Mouse (Mus musculus): Measurements from ENCODE around the gene Srpk2. TPM values are rescaled to one million over a fixed set of nuclear protein-coding genes. Genes with fewer than 3 reads are reported as not detected.
"Not testable (repeated sequence)": the region's sequence is repeated elsewhere in the genome, so short reads cannot be mapped to it uniquely, and the experiment has no call there.

The Srpk2 gene
- polyA plus RNA-seq, 1 experiment from 2014 or later: 41.9 TPM

DNA sequence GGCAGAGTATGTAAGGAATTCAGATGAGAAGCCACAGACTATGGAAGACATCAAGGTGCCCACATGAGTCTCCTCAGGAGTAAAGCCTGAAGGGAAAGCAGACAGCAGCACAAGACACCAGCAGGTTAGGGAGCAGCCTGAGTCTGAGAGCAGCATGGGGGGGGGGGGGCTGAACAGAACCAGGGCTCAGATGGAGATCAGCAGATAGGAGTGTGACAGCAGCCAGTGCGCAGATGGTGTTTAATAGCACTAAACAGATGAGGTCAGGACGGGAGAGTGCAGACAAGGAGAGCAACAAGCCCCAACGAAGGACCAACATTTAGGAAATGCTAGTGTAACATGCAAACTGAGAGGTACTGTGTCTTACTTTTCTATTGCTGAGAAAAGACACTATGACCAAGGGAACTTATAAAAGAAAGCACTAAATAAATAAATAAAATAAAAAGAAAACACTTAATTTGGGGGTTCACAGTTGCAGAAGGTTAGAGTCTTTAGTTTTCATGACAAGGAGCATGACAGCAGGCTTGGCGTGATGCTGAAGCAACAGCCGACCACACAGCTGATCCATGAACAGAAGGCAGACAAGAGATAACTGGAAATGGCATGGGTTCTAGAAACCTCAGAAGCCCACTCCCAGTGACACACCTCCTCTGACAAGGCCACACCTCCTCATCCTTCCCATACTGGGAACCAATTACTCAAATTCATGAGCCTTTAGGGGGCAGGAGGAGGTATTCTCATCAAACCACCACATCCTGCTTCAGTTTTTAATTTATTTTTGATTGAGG lies 84.5 kb downstream of the Srpk2 start:
- WGBS: 81% methylated on average over 5 of the region's 5 CpGs
- DNase-seq (ENCODE audit: low spot score) (no peak), ATAC-seq (replicated peaks; ENCODE audit: low FRiP score, low read depth) (no peak)

DNA sequence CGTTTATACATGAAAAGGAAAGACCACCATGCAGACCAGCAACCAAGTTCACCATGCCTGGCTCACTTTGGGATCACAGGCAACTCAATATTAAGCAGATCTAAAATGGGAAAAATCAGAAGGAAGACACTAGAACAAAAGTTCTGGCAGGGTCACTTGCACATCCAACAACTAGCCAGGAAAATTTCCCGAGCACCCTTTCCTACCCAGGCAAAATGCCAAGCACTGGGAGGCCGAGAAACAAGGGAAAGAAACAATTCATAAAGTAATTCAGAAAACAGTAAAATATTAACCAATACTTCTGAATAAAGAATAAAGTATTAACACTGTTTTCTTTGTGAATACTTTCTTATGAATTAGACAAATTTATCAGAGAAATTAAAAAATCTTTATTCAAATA lies 85.2 kb downstream of the Srpk2 start:
- DNase-seq (ENCODE audit: low spot score): no peak
- Histone ChIP-seq H3K4me1 (replicated peaks; ENCODE audit: insufficient read depth, low read length) (peaks cover 5% of the 10 kb centered on the region), H3K4me2 (ENCODE audit: low read length) (no peak overlapping the region), H3K4me3 (replicated peaks; ENCODE audit: low read depth, low read length) (no peak overlapping the region), H3K27me3 (ENCODE audit: insufficient read depth, low read length) (no peaks in the 10 kb centered on the region), H3K9me3 (replicated peaks; ENCODE audit: low read length) (no peaks in the 10 kb centered on the region), H3K27ac (no peak overlapping the region), H3K9ac (ENCODE audit: low read depth, low read length) (no peak overlapping the region), H3K36me3 (ENCODE audit: insufficient read depth, low read length) (no peaks in the 10 kb centered on the region)
- ATAC-seq (replicated peaks; ENCODE audit: low FRiP score, low read depth): no peak
- TF ChIP-seq CTCF (IDR thresholded peaks at IDR 0.05; ENCODE audit: low read depth): no peak
- WGBS: 48% methylated on average over 3 of the region's 3 CpGs

More for the DNA sequence above, 84.5 kb downstream of the Srpk2 start:
- Histone ChIP-seq H3K27me3 (ENCODE audit: insufficient read depth, low read length) (no peaks in the 10 kb centered on the region), H3K4me2 (ENCODE audit: low read length) (no peak overlapping the region), H3K9ac (ENCODE audit: low read depth, low read length) (no peak overlapping the region), H3K4me1 (replicated peaks; ENCODE audit: insufficient read depth, low read length) (peaks cover 5% of the 10 kb centered on the region), H3K4me3 (replicated peaks; ENCODE audit: low read depth, low read length) (no peak overlapping the region), H3K36me3 (ENCODE audit: insufficient read depth, low read length) (no peaks in the 10 kb centered on the region), H3K9me3 (replicated peaks; ENCODE audit: low read length) (no peaks in the 10 kb centered on the region), H3K27ac (no peak overlapping the region)
- no peak for TF ChIP-seq CTCF (IDR thresholded peaks at IDR 0.05; ENCODE audit: low read depth)

DNA sequence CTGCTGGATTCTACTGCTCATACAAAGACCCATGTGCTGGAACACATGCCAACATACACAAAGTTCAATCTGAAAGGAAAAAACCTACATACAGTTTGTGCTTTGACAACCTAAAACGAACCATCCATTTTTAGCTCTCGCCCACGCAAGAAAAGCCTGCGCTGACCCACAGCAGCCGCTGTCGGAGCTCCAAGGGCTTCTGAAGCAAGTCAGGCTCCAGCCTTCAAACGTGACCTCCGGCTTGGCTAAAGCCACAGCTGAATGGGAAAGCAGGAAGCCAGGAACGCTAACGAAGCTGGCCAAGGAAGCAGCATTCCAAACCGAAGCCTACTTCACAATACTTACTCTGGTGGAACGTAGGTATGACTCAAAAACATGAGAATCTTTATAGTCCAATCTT lies 85.9 kb downstream of the Srpk2 start:
- H3K27me3 ChIP-seq (ENCODE audit: insufficient read depth, low read length): no peaks in the 10 kb centered on the region
- peaks cover 5% of the 10 kb centered on the region for H3K4me1 ChIP-seq (replicated peaks; ENCODE audit: insufficient read depth, low read length)
- H3K4me3 ChIP-seq (replicated peaks; ENCODE audit: low read depth, low read length): no peak overlapping the region
- TF ChIP-seq CTCF (IDR thresholded peaks at IDR 0.05; ENCODE audit: low read depth): no peak
- peak overlapping the region; percentile 39; the same call in 1 of the 2 replicates for H3K27ac ChIP-seq
- DNase-seq (ENCODE audit: low spot score) (peak; percentile 81), ATAC-seq (replicated peaks; ENCODE audit: low FRiP score, low read depth) (no peak; the same call in 1 of the 2 replicates)
- no peaks in the 10 kb centered on the region for H3K9me3 ChIP-seq (replicated peaks; ENCODE audit: low read length)
- WGBS: 32% methylated on average over 12 of the region's 12 CpGs
- no peaks in the 10 kb centered on the region for H3K36me3 ChIP-seq (ENCODE audit: insufficient read depth, low read length)
- H3K4me2 ChIP-seq (ENCODE audit: low read length): no peak overlapping the region
- H3K9ac ChIP-seq (ENCODE audit: low read depth, low read length): no peak overlapping the region

DNA sequence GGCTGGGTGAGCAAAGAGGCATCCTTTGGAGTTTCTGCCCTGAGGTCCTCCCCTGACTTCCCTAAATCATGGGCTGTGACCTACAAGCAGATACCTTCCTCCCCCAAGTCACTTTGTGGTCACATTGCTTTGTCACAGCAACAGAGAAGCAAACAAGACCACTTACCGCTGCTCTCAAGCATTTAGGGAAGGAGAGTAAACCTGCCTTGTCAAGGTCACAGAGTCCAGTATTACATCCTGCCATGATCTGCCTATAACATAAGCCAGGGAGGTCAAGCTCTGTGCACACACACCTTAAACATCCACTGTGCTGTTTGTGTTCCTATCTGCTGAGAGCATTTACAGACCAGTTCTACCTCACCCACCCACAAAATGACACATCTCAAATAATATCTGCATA lies 86.4 kb downstream of the Srpk2 start:
- Histone ChIP-seq H3K36me3 (ENCODE audit: insufficient read depth, low read length) (no peaks in the 10 kb centered on the region), H3K4me1 (replicated peaks; ENCODE audit: insufficient read depth, low read length) (peaks cover 5% of the 10 kb centered on the region), H3K27me3 (ENCODE audit: insufficient read depth, low read length) (no peaks in the 10 kb centered on the region), H3K27ac (peak overlapping the region; percentile 39; the same call in 1 of the 2 replicates), H3K9me3 (replicated peaks; ENCODE audit: low read length) (no peaks in the 10 kb centered on the region), H3K4me3 (replicated peaks; ENCODE audit: low read depth, low read length) (no peak overlapping the region), H3K9ac (ENCODE audit: low read depth, low read length) (no peak overlapping the region), H3K4me2 (ENCODE audit: low read length) (no peak overlapping the region)
- ATAC-seq (replicated peaks; ENCODE audit: low FRiP score, low read depth): peak; percentile 54; the same call in 1 of the 2 replicates
- TF ChIP-seq CTCF (IDR thresholded peaks at IDR 0.05; ENCODE audit: low read depth): no peak
- DNase-seq (ENCODE audit: low spot score): peak; percentile 48
- WGBS: 14% methylated on average over 1 of the region's 1 CpGs

DNA sequence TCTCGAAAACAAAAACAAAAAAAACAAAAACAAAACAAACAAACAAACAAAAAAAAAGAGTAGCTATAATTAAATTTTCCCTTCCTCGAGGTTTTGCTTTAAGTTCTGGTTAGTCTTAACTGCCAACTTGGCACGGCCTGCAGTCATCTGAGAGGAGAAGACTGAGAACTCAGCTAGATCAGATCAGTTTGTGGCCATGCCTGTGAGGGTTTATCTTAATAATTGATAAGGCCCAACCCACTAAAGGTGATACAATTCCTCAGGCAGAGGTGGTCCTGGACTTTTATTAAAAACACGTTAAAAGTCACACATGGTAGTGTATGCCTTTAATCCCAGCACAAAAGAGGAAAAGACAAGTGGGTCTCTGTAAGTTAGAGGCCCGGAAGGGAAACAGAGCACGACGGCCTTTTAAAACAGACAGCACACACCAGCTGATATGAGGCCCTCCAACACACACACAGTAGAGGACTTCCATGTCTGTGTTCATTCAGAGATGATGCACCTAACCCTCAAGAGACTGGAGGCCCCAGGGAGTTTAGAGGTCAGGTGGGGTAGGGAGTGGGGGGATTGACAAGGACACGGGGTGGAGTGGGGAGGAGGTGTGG lies 87.1 kb downstream of the Srpk2 start:
- no peak overlapping the region for H3K9ac ChIP-seq (ENCODE audit: low read depth, low read length)
- no peaks in the 10 kb centered on the region for H3K9me3 ChIP-seq (replicated peaks; ENCODE audit: low read length)
- TF ChIP-seq CTCF (IDR thresholded peaks at IDR 0.05; ENCODE audit: low read depth): no peak
- DNase-seq (ENCODE audit: low spot score) (no peak), ATAC-seq (replicated peaks; ENCODE audit: low FRiP score, low read depth) (0 out of 2 replicates have a peak, but pooled peaks have one; percentile 33)
- H3K27ac ChIP-seq: no peak overlapping the region
- H3K27me3 ChIP-seq (ENCODE audit: insufficient read depth, low read length): no peaks in the 10 kb centered on the region
- peaks cover 5% of the 10 kb centered on the region for H3K4me1 ChIP-seq (replicated peaks; ENCODE audit: insufficient read depth, low read length)
- H3K36me3 ChIP-seq (ENCODE audit: insufficient read depth, low read length): no peaks in the 10 kb centered on the region
- no peak overlapping the region for H3K4me3 ChIP-seq (replicated peaks; ENCODE audit: low read depth, low read length)
- H3K4me2 ChIP-seq (ENCODE audit: low read length): no peak overlapping the region
- WGBS: 61% methylated on average over 8 of the region's 8 CpGs

DNA sequence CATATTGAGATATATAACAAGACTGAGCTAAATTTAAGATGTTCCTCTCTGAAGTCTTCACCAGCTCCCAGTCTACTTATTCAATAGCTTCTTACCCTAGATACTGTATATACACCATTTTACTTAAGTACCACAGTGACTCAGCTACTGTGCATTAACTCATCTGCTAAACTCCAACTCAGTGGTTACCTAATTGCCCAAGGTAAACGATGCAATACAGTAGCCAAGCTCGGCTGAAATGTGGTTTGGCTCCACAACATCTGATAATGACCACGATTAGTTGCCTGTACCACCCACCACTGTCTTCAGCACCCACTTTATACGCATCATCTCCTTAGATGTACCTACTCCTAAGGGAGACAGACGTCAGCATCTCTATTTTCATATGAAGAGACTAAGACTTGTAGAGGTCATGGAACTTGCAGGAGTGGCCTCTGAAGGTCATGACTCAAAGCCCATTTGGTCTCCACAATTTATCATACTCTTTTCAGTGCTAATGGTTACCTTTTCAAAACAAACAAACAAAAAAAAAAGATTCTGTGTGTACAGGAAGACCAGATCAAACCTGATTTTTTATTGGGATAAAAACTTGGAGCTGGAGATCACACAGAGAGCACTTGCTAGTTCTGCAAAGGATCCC lies 88.0 kb downstream of the Srpk2 start:
- H3K27ac ChIP-seq: no peak overlapping the region
- TF ChIP-seq CTCF (IDR thresholded peaks at IDR 0.05; ENCODE audit: low read depth): no peak
- H3K4me2 ChIP-seq (ENCODE audit: low read length): no peak overlapping the region
- WGBS: 65% methylated on average over 5 of the region's 5 CpGs
- H3K4me3 ChIP-seq (replicated peaks; ENCODE audit: low read depth, low read length): no peak overlapping the region
- H3K9me3 ChIP-seq (replicated peaks; ENCODE audit: low read length): no peaks in the 10 kb centered on the region
- peaks cover 5% of the 10 kb centered on the region for H3K4me1 ChIP-seq (replicated peaks; ENCODE audit: insufficient read depth, low read length)
- no peak overlapping the region for H3K9ac ChIP-seq (ENCODE audit: low read depth, low read length)
- H3K27me3 ChIP-seq (ENCODE audit: insufficient read depth, low read length): no peaks in the 10 kb centered on the region
- no peak for ATAC-seq (replicated peaks; ENCODE audit: low FRiP score, low read depth)
- DNase-seq (ENCODE audit: low spot score): no peak
- no peaks in the 10 kb centered on the region for H3K36me3 ChIP-seq (ENCODE audit: insufficient read depth, low read length)

DNA sequence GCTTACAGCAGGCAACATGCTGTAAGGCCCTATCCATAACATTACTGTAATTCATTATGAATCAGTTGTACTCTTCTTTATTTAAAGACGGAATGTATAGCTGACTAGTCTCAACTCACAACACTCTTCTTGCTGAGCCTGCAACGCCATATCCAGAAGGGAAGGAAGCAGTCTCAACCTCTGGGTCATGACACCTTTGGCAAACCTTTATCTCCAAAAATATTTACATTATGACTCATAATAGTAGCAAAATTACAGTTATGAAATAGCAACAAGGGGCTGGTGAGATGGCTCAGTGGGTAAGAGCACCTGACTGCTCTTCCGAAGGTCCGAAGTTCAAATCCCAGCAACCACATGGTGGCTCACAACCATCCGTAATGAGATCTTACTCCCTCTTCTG lies 94.1 kb downstream of the Srpk2 start:
- H3K36me3 ChIP-seq (ENCODE audit: insufficient read depth, low read length): not testable (repeated sequence)
- WGBS: 86% methylated on average over 4 of the region's 5 CpGs

More for the DNA sequence above, 94.1 kb downstream of the Srpk2 start:
- ATAC-seq (replicated peaks; ENCODE audit: low FRiP score, low read depth); H3K27me3 ChIP-seq (ENCODE audit: insufficient read depth, low read length); DNase-seq (ENCODE audit: low spot score); H3K27ac ChIP-seq; H3K9ac ChIP-seq (ENCODE audit: low read depth, low read length); H3K9me3 ChIP-seq (replicated peaks; ENCODE audit: low read length); H3K4me3 ChIP-seq (replicated peaks; ENCODE audit: low read depth, low read length); H3K4me2 ChIP-seq (ENCODE audit: low read length); H3K4me1 ChIP-seq (replicated peaks; ENCODE audit: insufficient read depth, low read length): not testable (repeated sequence)
